In the genomic region with DNA sequence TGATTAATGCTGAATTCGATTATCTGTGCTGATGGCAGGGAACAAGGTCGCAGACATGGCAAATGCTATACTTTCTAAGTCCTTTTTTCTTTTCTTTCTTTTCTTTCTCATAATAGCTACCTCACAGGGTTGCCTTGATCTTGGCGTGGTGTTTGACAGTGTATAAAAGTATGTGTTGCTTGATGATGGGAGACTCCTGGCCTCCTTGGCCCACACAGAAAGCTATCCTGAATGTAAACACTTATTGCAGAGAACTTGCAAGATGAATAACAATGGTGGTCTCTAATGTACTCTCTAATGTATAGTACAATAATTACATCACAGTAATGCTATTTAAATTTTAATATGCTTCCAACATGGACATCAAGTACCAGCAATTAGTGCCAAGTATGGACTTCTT, we compare ENCODE assay signal across 30 mouse cellular contexts.
"Had no signal": no experiment of that assay in that cellular context is flagged by ENCODE, and none has a peak within 500 bp of the region (broad histone marks: within the 10 kb centered on the region; RNA-seq: fewer than 3 reads in every experiment).

No protein-coding gene starts in this region.

- H3K27me3 ChIP-seq: limb, embryonic 12.5 days; limb, embryonic 13.5 days; limb, embryonic 15.5 days; liver, embryonic 12.5 days; liver, embryonic 13.5 days; liver, embryonic 15.5 days; megakaryocyte, embryonic 14.5 days; midbrain, embryonic 12.5 days; midbrain, embryonic 13.5 days; midbrain, embryonic 15.5 days; neural tube, embryonic 12.5 days; neural tube, embryonic 13.5 days had no signal

- H3K9ac ChIP-seq: limb, embryonic 12.5 days; limb, embryonic 13.5 days; limb, embryonic 15.5 days; liver, embryonic 12.5 days; liver, embryonic 13.5 days; liver, embryonic 14.5 days; liver, embryonic 15.5 days; liver, postnatal 0 days; midbrain, embryonic 12.5 days; midbrain, embryonic 13.5 days; midbrain, embryonic 15.5 days; neural tube, embryonic 12.5 days; neural tube, embryonic 13.5 days had no signal

- H3K36me3 ChIP-seq: limb, embryonic 10.5 days; limb, embryonic 12.5 days; limb, embryonic 13.5 days; limb, embryonic 15.5 days; liver, embryonic 12.5 days; liver, embryonic 13.5 days; liver, embryonic 15.5 days; midbrain, embryonic 12.5 days; midbrain, embryonic 13.5 days; midbrain, embryonic 15.5 days; neural tube, embryonic 12.5 days; neural tube, embryonic 13.5 days had no signal

- DNase-seq: left cerebral cortex, postnatal 4 days; liver; liver, embryonic 13.5 days; liver, postnatal 0 days; lung, adult 18-20 months; lung, postnatal 10 days; lung, postnatal 36 days; lung, postnatal 4 days; midbrain, embryonic 14.5 days had no signal

- ATAC-seq: liver, embryonic 12.5 days; liver, postnatal 0 days; lung, postnatal 0 days; midbrain, embryonic 13.5 days; midbrain, embryonic 15.5 days; midbrain, embryonic 16.5 days had no signal

- H3K9me3 ChIP-seq: limb, embryonic 10.5 days; limb, embryonic 12.5 days; limb, embryonic 13.5 days; limb, embryonic 15.5 days; liver, embryonic 12.5 days; liver, embryonic 13.5 days; liver, embryonic 15.5 days; midbrain, embryonic 10.5 days; midbrain, embryonic 12.5 days; midbrain, embryonic 13.5 days; midbrain, embryonic 15.5 days; neural tube, embryonic 12.5 days; neural tube, embryonic 13.5 days had no signal

- H3K4me2 ChIP-seq: limb, embryonic 12.5 days; limb, embryonic 13.5 days; limb, embryonic 15.5 days; liver, embryonic 11.5 days; liver, embryonic 12.5 days; liver, embryonic 13.5 days; liver, embryonic 15.5 days; midbrain, embryonic 11.5 days; midbrain, embryonic 12.5 days; midbrain, embryonic 13.5 days; midbrain, embryonic 15.5 days; neural tube, embryonic 12.5 days; neural tube, embryonic 13.5 days had no signal

- H3K4me1 ChIP-seq: liver, embryonic 12.5 days; liver, embryonic 13.5 days; liver, embryonic 15.5 days; megakaryocyte, embryonic 14.5 days; midbrain, embryonic 15.5 days had no signal

- H3K4me3 ChIP-seq: left cerebral cortex, adult 2 months; limb, embryonic 10.5 days; limb, embryonic 12.5 days; limb, embryonic 13.5 days; limb, embryonic 15.5 days; liver, embryonic 12.5 days; liver, embryonic 13.5 days; liver, embryonic 15.5 days; megakaryocyte, embryonic 14.5 days; midbrain, embryonic 10.5 days; midbrain, embryonic 12.5 days; midbrain, embryonic 13.5 days; midbrain, embryonic 15.5 days; myocyte; neural tube, embryonic 12.5 days; neural tube, embryonic 13.5 days had no signal

- H3K27ac ChIP-seq: left cerebral cortex, adult 2 months; limb, embryonic 10.5 days; limb, embryonic 12.5 days; limb, embryonic 13.5 days; limb, embryonic 15.5 days; liver, embryonic 12.5 days; liver, embryonic 13.5 days; liver, embryonic 14.5 days; liver, embryonic 15.5 days; macrophage; midbrain, embryonic 10.5 days; midbrain, embryonic 12.5 days; midbrain, embryonic 13.5 days; midbrain, embryonic 15.5 days; neural tube, embryonic 12.5 days; neural tube, embryonic 13.5 days had no signal
